Mouse (Mus musculus): ENCODE results near the gene Gm10912. TPM values are rescaled to one million over a fixed set of nuclear protein-coding genes. Genes with fewer than 3 reads are reported as not detected.
"Not testable (repeated sequence)": the region's sequence is repeated elsewhere in the genome, so short reads cannot be mapped to it uniquely, and the experiment has no call there.

Gm10912 gene
- polyA plus RNA-seq, 1 experiment from 2014 or later = not detected

- Histone ChIP-seq H3K4me3 (no peak overlapping the region), H3K27me3 (replicated peaks) (no peaks in the 10 kb centered on the region), H3K36me3 (replicated peaks) (no peaks in the 10 kb centered on the region), H3K4me2 (no peak overlapping the region), H3K27ac (no peak overlapping the region), H3K9me3 (no peaks in the 10 kb centered on the region), H3K4me1 (no peaks in the 10 kb centered on the region), H3K9ac (no peak overlapping the region)
- ATAC-seq (replicated peaks) = no peak
- WGBS = 92% methylated on average over 6 of the region's 6 CpGs
These were observed 39.2 kb downstream of the Gm10912 start for GRCm38 (mm10) chr2:104104800-104105199.

- not testable (repeated sequence) for H3K4me2 ChIP-seq; H3K27me3 ChIP-seq (replicated peaks); H3K27ac ChIP-seq; H3K9ac ChIP-seq; H3K4me1 ChIP-seq; H3K4me3 ChIP-seq; H3K36me3 ChIP-seq (replicated peaks); ATAC-seq (replicated peaks); H3K9me3 ChIP-seq
- 86% methylated on average over 2 of the region's 2 CpGs for WGBS
These were observed 43.4 kb downstream of the Gm10912 start for GRCm38 (mm10) chr2:104109021-104109420.

- no peak for ATAC-seq (replicated peaks)
- Histone ChIP-seq H3K4me1 (no peaks in the 10 kb centered on the region), H3K4me3 (no peak overlapping the region), H3K4me2 (no peak overlapping the region), H3K9ac (no peak overlapping the region), H3K9me3 (no peaks in the 10 kb centered on the region), H3K27ac (no peak overlapping the region), H3K27me3 (replicated peaks) (no peaks in the 10 kb centered on the region), H3K36me3 (replicated peaks) (no peaks in the 10 kb centered on the region)
- 75% methylated on average over 2 of the region's 2 CpGs for WGBS
These were observed 43.9 kb downstream of the Gm10912 start for GRCm38 (mm10) chr2:104109528-104109927.

GRCm38 (mm10) chr2:104110031-104110430 is 44.4 kb downstream of the Gm10912 start:
- no peak overlapping the region for H3K9ac ChIP-seq
- H3K27ac ChIP-seq = no peak overlapping the region
- H3K4me2 ChIP-seq = no peak overlapping the region
- H3K27me3 ChIP-seq (replicated peaks) = no peaks in the 10 kb centered on the region
- no peak for ATAC-seq (replicated peaks)
- H3K4me3 ChIP-seq = no peak overlapping the region
- 94% methylated on average over 4 of the region's 4 CpGs for WGBS
- no peaks in the 10 kb centered on the region for H3K9me3 ChIP-seq
- no peaks in the 10 kb centered on the region for H3K4me1 ChIP-seq
- H3K36me3 ChIP-seq (replicated peaks) = no peaks in the 10 kb centered on the region

GRCm38 (mm10) chr2:104111170-104111797 is 45.7 kb downstream of the Gm10912 start:
- H3K36me3 ChIP-seq (replicated peaks); H3K9ac ChIP-seq; H3K4me3 ChIP-seq; H3K4me2 ChIP-seq; H3K4me1 ChIP-seq; H3K9me3 ChIP-seq; ATAC-seq (replicated peaks); H3K27ac ChIP-seq; H3K27me3 ChIP-seq (replicated peaks): not testable (repeated sequence)
- 100% methylated on average over 1 of the region's 1 CpGs for WGBS

- H3K4me3 ChIP-seq; H3K4me1 ChIP-seq; H3K27ac ChIP-seq; H3K4me2 ChIP-seq; H3K9me3 ChIP-seq; ATAC-seq (replicated peaks); H3K9ac ChIP-seq; H3K27me3 ChIP-seq (replicated peaks); H3K36me3 ChIP-seq (replicated peaks): not testable (repeated sequence)
These were observed 47.9 kb downstream of the Gm10912 start for GRCm38 (mm10) chr2:104113563-104113962.

- Histone ChIP-seq H3K36me3 (replicated peaks) (no peaks in the 10 kb centered on the region), H3K4me2 (no peak overlapping the region), H3K27ac (no peak overlapping the region), H3K4me1 (no peaks in the 10 kb centered on the region), H3K4me3 (no peak overlapping the region), H3K27me3 (replicated peaks) (no peaks in the 10 kb centered on the region), H3K9ac (no peak overlapping the region), H3K9me3 (no peaks in the 10 kb centered on the region)
- 79% methylated on average over 3 of the region's 3 CpGs for WGBS
- no peak for ATAC-seq (replicated peaks)
These were observed 49.3 kb downstream of the Gm10912 start for GRCm38 (mm10) chr2:104114898-104115297.

Other genes starting within 250 kb of the Gm10912 start
- gene Lmo2, start 107.8 kb upstream of the Gm10912 start, polyA plus RNA-seq (2015; fragmentation: Nextera tagmentation; extraction: Ambion mirVana) = 32.0 and 33.6 TPM in 2 replicates
- 73.4 and 76.2 TPM in 2 replicates for gene Fbxo3, start 38.1 kb upstream of the Gm10912 start, polyA plus RNA-seq (2015; fragmentation: Nextera tagmentation; extraction: Ambion mirVana)
- 3.7 and 3.8 TPM in 2 replicates for gene 4931422A03Rik, start 37.5 kb upstream of the Gm10912 start, polyA plus RNA-seq (2015; fragmentation: Nextera tagmentation; extraction: Ambion mirVana)
- not detected in 2 replicates for gene Gm10799, start 2.7 kb downstream of the Gm10912 start, polyA plus RNA-seq (2015; fragmentation: Nextera tagmentation; extraction: Ambion mirVana)
- gene Cd59b, start 4.0 kb downstream of the Gm10912 start, polyA plus RNA-seq (2015; fragmentation: Nextera tagmentation; extraction: Ambion mirVana) = 0.92 and 1.2 TPM in 2 replicates
- gene Cd59a, start 30.0 kb downstream of the Gm10912 start, polyA plus RNA-seq (2015; fragmentation: Nextera tagmentation; extraction: Ambion mirVana) = 11.8 and 12.4 TPM in 2 replicates
- gene A930018P22Rik, start 56.9 kb downstream of the Gm10912 start, polyA plus RNA-seq (2015; fragmentation: Nextera tagmentation; extraction: Ambion mirVana) = not detected in 2 replicates

Data from midbrain, embryonic 15.5 days (tissue).